Mouse (Mus musculus) ES-CJ7 (cell line): ENCODE measurements around the gene Mrpl27.
"Not testable (repeated sequence)": the region's sequence is repeated elsewhere in the genome, so short reads cannot be mapped to it uniquely, and the experiment has no call there.

Source experiments
- DNase-seq: peaks from one replicate; pipeline ENCODE4 v3.0.0; 2011; ENCODE audit warnings: low read depth, low spot score

Mrpl27 gene

GRCm38 (mm10) chr11:94653663-94654436, at the start of gene Mrpl27, which contains the start of gene Eme1:
Mrpl27 (plus strand) TSS chr11:94653767.
Eme1 (minus strand) TSS chr11:94653964.
- DNase-seq = peak; percentile 85

- DNase-seq = no peak
Measured at GRCm38 (mm10) chr11:94610744-94611740, 42.5 kb upstream of the Mrpl27 start.

GRCm38 (mm10) chr11:94614603-94615002, 39.0 kb upstream of the Mrpl27 start:
- DNase-seq = no peak

- no peak for DNase-seq
Measured at GRCm38 (mm10) chr11:94615494-94615893, 38.1 kb upstream of the Mrpl27 start.

- DNase-seq = peak; percentile 46
Measured at GRCm38 (mm10) chr11:94617646-94618045, 35.9 kb upstream of the Mrpl27 start.

- peak; percentile 66 for DNase-seq
Measured at GRCm38 (mm10) chr11:94620766-94621457, 32.7 kb upstream of the Mrpl27 start.

GRCm38 (mm10) chr11:94621458-94621852, 32.1 kb upstream of the Mrpl27 start:
- no peak for DNase-seq

GRCm38 (mm10) chr11:94622162-94622561, 31.4 kb upstream of the Mrpl27 start:
- no peak for DNase-seq

GRCm38 (mm10) chr11:94629199-94629883, 24.2 kb upstream of the Mrpl27 start, which contains the start of gene Lrrc59:
Lrrc59 (plus strand) TSS chr11:94629767.
- DNase-seq = peak; percentile 91

- DNase-seq = no peak
Measured at GRCm38 (mm10) chr11:94629884-94630198, 23.7 kb upstream of the Mrpl27 start.

GRCm38 (mm10) chr11:94630199-94631011, 23.2 kb upstream of the Mrpl27 start:
- DNase-seq = peak; percentile 61

GRCm38 (mm10) chr11:94631969-94632368, 21.6 kb upstream of the Mrpl27 start:
- DNase-seq = no peak

- no peak for DNase-seq
Measured at GRCm38 (mm10) chr11:94632988-94633387, 20.6 kb upstream of the Mrpl27 start.

- DNase-seq = no peak
Measured at GRCm38 (mm10) chr11:94634431-94634830, 19.1 kb upstream of the Mrpl27 start.

- DNase-seq = no peak
Measured at GRCm38 (mm10) chr11:94644461-94645219, 8.9 kb upstream of the Mrpl27 start.

- DNase-seq = no peak
Measured at GRCm38 (mm10) chr11:94646457-94646856, 7.1 kb upstream of the Mrpl27 start.

GRCm38 (mm10) chr11:94651241-94651640, 2.3 kb upstream of the Mrpl27 start:
- DNase-seq = not testable (repeated sequence)

- DNase-seq = no peak
Measured at GRCm38 (mm10) chr11:94652973-94653372, 594 bp upstream of the Mrpl27 start.

GRCm38 (mm10) chr11:94661344-94661743, 7.8 kb downstream of the Mrpl27 start:
- DNase-seq = no peak

- DNase-seq = no peak
Measured at GRCm38 (mm10) chr11:94665281-94665680, 11.7 kb downstream of the Mrpl27 start.
